Mouse (Mus musculus): Measurements from ENCODE around the gene Mast4.

DNA sequence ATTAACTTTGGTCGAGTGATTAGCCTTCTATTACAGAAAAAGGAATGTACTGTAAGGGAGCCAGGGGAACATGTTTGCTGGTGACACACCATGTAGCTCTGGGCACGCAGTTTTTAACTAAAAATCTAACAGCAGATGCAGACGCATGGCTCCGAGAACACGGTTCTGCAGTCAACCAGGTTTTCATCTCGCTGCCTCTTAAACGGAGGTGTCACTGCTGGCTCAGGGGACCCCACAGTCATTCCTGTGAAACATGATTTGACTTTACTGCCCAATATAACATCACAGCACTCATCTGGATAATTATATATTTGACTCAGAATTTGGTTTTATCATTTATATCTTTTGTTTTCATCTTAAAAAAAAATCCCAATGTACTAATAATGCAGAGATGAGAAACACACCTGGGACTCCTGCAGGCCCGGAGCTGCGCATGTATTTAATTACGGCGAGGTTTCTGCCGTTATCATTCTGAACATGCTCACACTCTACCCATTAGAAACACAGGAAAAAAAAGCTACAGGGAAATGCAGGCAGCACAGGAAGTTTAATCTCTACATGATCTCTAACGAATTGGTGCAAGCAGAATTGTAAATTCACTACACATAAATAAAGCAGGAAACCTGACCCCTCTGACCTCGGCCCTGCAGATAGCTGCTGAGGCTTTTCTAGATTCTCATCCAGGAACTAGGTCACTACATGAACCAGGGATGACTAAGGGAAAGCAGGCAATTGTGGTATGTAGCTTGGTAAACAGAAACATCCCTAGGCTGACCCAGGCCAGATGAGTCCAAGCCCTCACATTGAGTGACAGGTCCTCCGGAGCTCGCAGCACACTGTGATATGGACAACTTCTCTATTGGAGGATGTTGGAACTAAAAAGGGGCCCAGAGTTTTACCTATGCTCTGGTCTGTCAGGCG is 108.1 kb downstream of the Mast4 start:
- TF ChIP-seq POLR2A (IDR thresholded peaks at IDR 0.05; ENCODE audit: low read depth, low read length) (no peak), CTCF (IDR thresholded peaks at IDR 0.05; ENCODE audit: extremely low read depth, insufficient read depth, insufficient read length, insufficient replicate concordance) (no peak)

Data from spleen, adult 2 months (tissue).